10 mouse cellular contexts compared by ENCODE assay signal in genomic region chrX:11090432-11090831, GRCm38 (mm10).
A peak's percentile ranks its signal among the peaks of the same experiment; 100 is the strongest.
DNase-seq lines count a peak whose midpoint lies in the region; ATAC-seq and TF ChIP-seq lines count a peak whose summit lies in the region.
"Had no signal": no experiment of that assay in that cellular context is flagged by ENCODE, and none has a peak within 500 bp of the region (broad histone marks: within the 10 kb centered on the region; RNA-seq: fewer than 3 reads in every experiment).

No protein-coding gene starts in this region.

- no peaks in the 10 kb centered on the region for H3K4me1 ChIP-seq in heart, embryonic 12.5 days (replicated peaks)
- H3K4me1 ChIP-seq in forebrain, postnatal 0 days (ENCODE audit: insufficient read depth) = no peaks in the 10 kb centered on the region
- H3K4me1 ChIP-seq: heart, embryonic 15.5 days had no signal

- DNase-seq in heart, adult 18-20 months = peak; percentile 27 to 34
- peak; percentile 8 for DNase-seq in 3T3-L1 (ENCODE audit: low read depth, low spot score)
- DNase-seq in adrenal gland, postnatal 36 days = peak; percentile 30 to 57
- DNase-seq in forebrain, postnatal 0 days = peak; percentile 60
- DNase-seq in kidney, postnatal 36 days = peak; percentile 50 to 77

- 29% methylated on average over 7 of the region's 7 CpGs for WGBS in heart, embryonic 12.5 days
- 31% methylated on average over 7 of the region's 7 CpGs for WGBS in forebrain, postnatal 0 days

- H3K4me2 ChIP-seq in heart, embryonic 12.5 days = no peak overlapping the region
- no peak overlapping the region for H3K4me2 ChIP-seq in forebrain, postnatal 0 days (ENCODE audit: low read depth)
- H3K4me2 ChIP-seq: heart, embryonic 15.5 days; neural tube, embryonic 13.5 days had no signal

- no peak overlapping the region for H3K27ac ChIP-seq in heart, embryonic 12.5 days (ENCODE audit: poor library complexity, severe bottlenecking)
- no peak overlapping the region for H3K27ac ChIP-seq in forebrain, postnatal 0 days (ENCODE audit: low read depth, low read length)
- H3K27ac ChIP-seq: heart, embryonic 15.5 days; neural tube, embryonic 13.5 days had no signal

- no peak for ATAC-seq in heart, embryonic 12.5 days (ENCODE audit: insufficient number of reproducible peaks, low FRiP score)
- ATAC-seq in forebrain, postnatal 0 days = peak; percentile 76
- 0 out of 2 replicates have a peak, but pooled peaks have one; percentile 59 for ATAC-seq in megakaryocyte-erythroid progenitor cell, adult 5-6 weeks (replicated peaks; ENCODE audit: low FRiP score, low TSS enrichment, poor library complexity, severe bottlenecking)
- no peak for ATAC-seq in inflammation-experienced regulatory T-cells, adult 6 months

- no peak overlapping the region for H3K4me3 ChIP-seq in heart, embryonic 12.5 days
- H3K4me3 ChIP-seq in forebrain, postnatal 0 days (ENCODE audit: low read depth, low read length) = no peak overlapping the region
- H3K4me3 ChIP-seq: heart, embryonic 15.5 days; neural tube, embryonic 13.5 days had no signal

- no peaks in the 10 kb centered on the region for H3K27me3 ChIP-seq in heart, embryonic 12.5 days (replicated peaks)
- H3K27me3 ChIP-seq in forebrain, postnatal 0 days (ENCODE audit: insufficient read depth, low read length) = no peaks in the 10 kb centered on the region
- H3K27me3 ChIP-seq: heart, embryonic 15.5 days; neural tube, embryonic 13.5 days had no signal

- TF ChIP-seq CTCF in forebrain, postnatal 0 days (IDR thresholded peaks at IDR 0.05; ENCODE audit: low read depth) = peak; percentile 52

- no peak overlapping the region for H3K9ac ChIP-seq in heart, embryonic 12.5 days
- H3K9ac ChIP-seq in forebrain, postnatal 0 days = no peak overlapping the region
- H3K9ac ChIP-seq: heart, embryonic 15.5 days; neural tube, embryonic 13.5 days had no signal

- H3K36me3 ChIP-seq in heart, embryonic 12.5 days = no peaks in the 10 kb centered on the region
- no peaks in the 10 kb centered on the region for H3K36me3 ChIP-seq in forebrain, postnatal 0 days (ENCODE audit: insufficient read depth)
- H3K36me3 ChIP-seq: heart, embryonic 15.5 days; neural tube, embryonic 13.5 days had no signal

- H3K9me3 ChIP-seq in heart, embryonic 12.5 days (replicated peaks) = no peaks in the 10 kb centered on the region
- no peaks in the 10 kb centered on the region for H3K9me3 ChIP-seq in forebrain, postnatal 0 days (ENCODE audit: low read length)
- H3K9me3 ChIP-seq: heart, embryonic 15.5 days; neural tube, embryonic 13.5 days had no signal

Comparison
In these comparisons a context has a peak if more than half of its experiments do, and no peak if none do; other contexts are left out.
1. DNase-seq: peak in every context shown above with its lines; median percentile 64 in kidney, postnatal 36 days; 60 in forebrain, postnatal 0 days; 44 in adrenal gland, postnatal 36 days; 30 in heart, adult 18-20 months; 8 in 3T3-L1.
2. ATAC-seq: peak in forebrain, postnatal 0 days (single experiment) and megakaryocyte-erythroid progenitor cell, adult 5-6 weeks (single experiment); none in heart, embryonic 12.5 days (single experiment) and inflammation-experienced regulatory T-cells, adult 6 months (single experiment).